Mouse (Mus musculus): ENCODE data around the gene D1Pas1.

The D1Pas1 gene

GRCm38 (mm10) chr1:186967201-186967812 is at the start of gene D1Pas1:
Gene D1Pas1 (plus strand): TSS chr1:186967416.
- DNase-seq (ENCODE audit: low spot score), result no peak

- DNase-seq (ENCODE audit: low spot score), result no peak
Observed at GRCm38 (mm10) chr1:186922489-186923370, 44.5 kb upstream of the D1Pas1 start.

- no peak for DNase-seq (ENCODE audit: low spot score)
Observed at GRCm38 (mm10) chr1:186924027-186924426, 43.2 kb upstream of the D1Pas1 start.

- no peak for DNase-seq (ENCODE audit: low spot score)
Observed at GRCm38 (mm10) chr1:186925411-186925810, 41.8 kb upstream of the D1Pas1 start.

- DNase-seq (ENCODE audit: low spot score), result no peak
Observed at GRCm38 (mm10) chr1:186926316-186926949, 40.8 kb upstream of the D1Pas1 start.

GRCm38 (mm10) chr1:186926950-186927316 is 40.3 kb upstream of the D1Pas1 start:
- no peak for DNase-seq (ENCODE audit: low spot score)

- DNase-seq (ENCODE audit: low spot score), result no peak
Observed at GRCm38 (mm10) chr1:186927494-186927893, 39.7 kb upstream of the D1Pas1 start.

GRCm38 (mm10) chr1:186930160-186930887 is 36.9 kb upstream of the D1Pas1 start:
- no peak for DNase-seq (ENCODE audit: low spot score)

- no peak for DNase-seq (ENCODE audit: low spot score)
Observed at GRCm38 (mm10) chr1:186930888-186931233, 36.4 kb upstream of the D1Pas1 start.

- no peak for DNase-seq (ENCODE audit: low spot score)
Observed at GRCm38 (mm10) chr1:186934205-186934604, 33.0 kb upstream of the D1Pas1 start.

- DNase-seq (ENCODE audit: low spot score), result no peak
Observed at GRCm38 (mm10) chr1:186952381-186952780, 14.8 kb upstream of the D1Pas1 start.

- no peak for DNase-seq (ENCODE audit: low spot score)
Observed at GRCm38 (mm10) chr1:186954591-186954990, 12.6 kb upstream of the D1Pas1 start.

GRCm38 (mm10) chr1:186959380-186959779 is 7.8 kb upstream of the D1Pas1 start:
- DNase-seq (ENCODE audit: low spot score), result no peak

GRCm38 (mm10) chr1:186964143-186964875 is 2.9 kb upstream of the D1Pas1 start:
- DNase-seq (ENCODE audit: low spot score), result no peak

GRCm38 (mm10) chr1:186967926-186968325 is 710 bp downstream of the D1Pas1 start:
- no peak for DNase-seq (ENCODE audit: low spot score)

- no peak for DNase-seq (ENCODE audit: low spot score)
Observed at GRCm38 (mm10) chr1:186976937-186977540, 9.8 kb downstream of the D1Pas1 start.

- DNase-seq (ENCODE audit: low spot score), result no peak
Observed at GRCm38 (mm10) chr1:186977801-186978200, 10.6 kb downstream of the D1Pas1 start.

GRCm38 (mm10) chr1:186979465-186979864 is 12.2 kb downstream of the D1Pas1 start:
- no peak for DNase-seq (ENCODE audit: low spot score)

GRCm38 (mm10) chr1:186980503-186980902 is 13.3 kb downstream of the D1Pas1 start:
- DNase-seq (ENCODE audit: low spot score), result no peak

- no peak for DNase-seq (ENCODE audit: low spot score)
Observed at GRCm38 (mm10) chr1:186985131-186985530, 17.9 kb downstream of the D1Pas1 start.

- no peak for DNase-seq (ENCODE audit: low spot score)
Observed at GRCm38 (mm10) chr1:186986086-186986485, 18.9 kb downstream of the D1Pas1 start.
